Mouse (Mus musculus) lung, postnatal 25 days (tissue): ENCODE measurements around the gene Ccdc194.

ENCODE experiments used
- DNase-seq: peaks from one replicate; pipeline ENCODE4 v3.0.0; 2022; ENCODE audit warnings: low spot score

Ccdc194 gene

GRCm38 (mm10) chr8:71509316-71509715, 16.2 kb downstream of the Ccdc194 start:
- no peak for DNase-seq

- peak; percentile 37 for DNase-seq
Observed at GRCm38 (mm10) chr8:71507589-71508104, 17.9 kb downstream of the Ccdc194 start.

GRCm38 (mm10) chr8:71505979-71506378, 19.5 kb downstream of the Ccdc194 start:
- DNase-seq, result no peak

GRCm38 (mm10) chr8:71505326-71505725, 20.2 kb downstream of the Ccdc194 start:
- no peak for DNase-seq

GRCm38 (mm10) chr8:71504349-71504748, 21.2 kb downstream of the Ccdc194 start:
- DNase-seq, result no peak

- DNase-seq, result no peak
Observed at GRCm38 (mm10) chr8:71498816-71499690, 26.5 kb downstream of the Ccdc194 start.

GRCm38 (mm10) chr8:71497881-71498501, 27.5 kb downstream of the Ccdc194 start:
- no peak for DNase-seq

GRCm38 (mm10) chr8:71497077-71497645, 28.4 kb downstream of the Ccdc194 start:
- DNase-seq, result no peak

GRCm38 (mm10) chr8:71496481-71496880, 29.0 kb downstream of the Ccdc194 start:
- peak; percentile 89 for DNase-seq

GRCm38 (mm10) chr8:71495811-71496210, 29.7 kb downstream of the Ccdc194 start:
- DNase-seq, result no peak

- peak; percentile 87 for DNase-seq
Observed at GRCm38 (mm10) chr8:71495039-71495438, 30.5 kb downstream of the Ccdc194 start.

GRCm38 (mm10) chr8:71488454-71488853, 37.1 kb downstream of the Ccdc194 start:
- peak; percentile 96 for DNase-seq

- DNase-seq, result peak; percentile 81
Observed at GRCm38 (mm10) chr8:71487691-71488445, 37.6 kb downstream of the Ccdc194 start, which contains the start of gene Gtpbp3. Gtpbp3 (plus strand) TSS chr8:71488103.

GRCm38 (mm10) chr8:71486136-71486529, 39.4 kb downstream of the Ccdc194 start:
- DNase-seq, result no peak

GRCm38 (mm10) chr8:71485142-71486135, 40.1 kb downstream of the Ccdc194 start, which contains the start of gene Ano8:
Ano8 (minus strand) TSS chr8:71485963.
- peak; percentile 84 for DNase-seq

- DNase-seq, result no peak
Observed at GRCm38 (mm10) chr8:71484736-71485135, 40.8 kb downstream of the Ccdc194 start.

- no peak for DNase-seq
Observed at GRCm38 (mm10) chr8:71483932-71484331, 41.6 kb downstream of the Ccdc194 start.

- DNase-seq, result no peak
Observed at GRCm38 (mm10) chr8:71478943-71479342, 46.6 kb downstream of the Ccdc194 start.

GRCm38 (mm10) chr8:71477196-71477845, 48.2 kb downstream of the Ccdc194 start:
- no peak for DNase-seq
